Mouse (Mus musculus) lung, adult 2 months (tissue): ENCODE measurements at regions not wholly inside any gene's neighbourhood (a gene's known extent, or its start where the extent isn't known, plus 50 kb on each side); places are given as distances from the start of the nearest gene placed in this dataset.

Experiments used
- CTCF ChIP-seq: fragments of 200-500 bp; IDR thresholded peaks from 2 replicates; pipeline ENCODE4 v1.5.1; 2011; ENCODE audit warnings: mild to moderate bottlenecking, low read length, control low read depth; ENCODE audit not compliant: insufficient read depth
- POLR2A ChIP-seq: fragments of 200-500 bp; IDR thresholded peaks from 2 replicates; pipeline ENCODE4 v1.6.1; 2011; ENCODE audit warnings: low read depth, mild to moderate bottlenecking, control low read depth, low read length, borderline replicate concordance; ENCODE audit errors: extremely low read depth

- TF ChIP-seq CTCF (no peak), POLR2A (no peak)
Observed at GRCm38 (mm10) chr16:93462286-93462610, 141.6 kb downstream of the Setd4 start.
